Comparison of ENCODE assay signal across 10 mouse cellular contexts in genomic region chr4:32509832-32510612, GRCm38 (mm10).
DNase-seq lines count a peak whose midpoint lies in the region; ATAC-seq and TF ChIP-seq lines count a peak whose summit lies in the region.
"Had no signal": no experiment of that assay in that cellular context is flagged by ENCODE, and none has a peak within 500 bp of the region (broad histone marks: within the 10 kb centered on the region; RNA-seq: fewer than 3 reads in every experiment).

No protein-coding gene starts in this region.

- H3K9ac ChIP-seq in heart, embryonic 13.5 days: peak overlapping the region; percentile 42; the same call in 1 of the 2 replicates

- H3K9me3 ChIP-seq in heart, embryonic 13.5 days: no peaks in the 10 kb centered on the region

- DNase-seq in gastrocnemius, adult 2 months: no peak
- no peak for DNase-seq in gastrocnemius, postnatal 36 days
- peak; percentile 18 for DNase-seq in 3134 (ENCODE audit: extremely low read depth, insufficient read length, low spot score)
- peak; percentile 76 for DNase-seq in cerebellum, adult 9-10 months
- DNase-seq in urinary bladder, adult 18-20 months (ENCODE audit: low spot score in 2 of 2): no peak
- no peak for DNase-seq in spleen, postnatal 10 days (ENCODE audit: low spot score in 2 of 2)
- no peak for DNase-seq in left cerebral cortex, adult 2 months (ENCODE audit: extremely low spot score in 1 of 2, low spot score in 2 of 2)
- DNase-seq: gastrocnemius, postnatal 14 days had no signal

- peak overlapping the region; percentile 33 for H3K4me2 ChIP-seq in heart, embryonic 13.5 days

- no peak overlapping the region for H3K4me3 ChIP-seq in gastrocnemius, adult 2 months
- H3K4me3 ChIP-seq in heart, embryonic 13.5 days: no peak overlapping the region
- no peak overlapping the region for H3K4me3 ChIP-seq in left cerebral cortex, adult 2 months

- ATAC-seq in heart, embryonic 13.5 days (ENCODE audit: extremely low read depth, insufficient number of reproducible peaks, low FRiP score, low TSS enrichment): no peak; the same call in 1 of the 2 replicates

- WGBS in heart, embryonic 13.5 days: 32% methylated on average over 9 of the region's 9 CpGs

- intact Hi-C loops in gastrocnemius, adult 2 months (cut with DNase I): no loop called here
- intact Hi-C loops in gastrocnemius, postnatal 36 days (cut with DNase I): no loop called here
- intact Hi-C loops in left cerebral cortex, adult 2 months (cut with DNase I): loop anchor here (2.0 kb wide), 1 partner anchor 15 kb away; no protein-coding TSS in a partner anchor

- no peaks in the 10 kb centered on the region for H3K27me3 ChIP-seq in heart, embryonic 13.5 days (replicated peaks)

- peaks cover 54% of the 10 kb centered on the region for H3K4me1 ChIP-seq in heart, embryonic 13.5 days

- H3K27ac ChIP-seq in gastrocnemius, adult 2 months: peak overlapping the region; percentile 70; the same call in 1 of the 2 replicates
- H3K27ac ChIP-seq in heart, embryonic 13.5 days (replicated peaks): peak overlapping the region; percentile 81
- H3K27ac ChIP-seq in left cerebral cortex, adult 2 months: no peak overlapping the region
- H3K27ac ChIP-seq: kidney, postnatal 0 days had no signal

- no peak for TF ChIP-seq CTCF in gastrocnemius, adult 2 months (IDR thresholded peaks at IDR 0.05)
- TF ChIP-seq CTCF in left cerebral cortex, adult 2 months (IDR thresholded peaks at IDR 0.05): no peak

- no peaks in the 10 kb centered on the region for H3K36me3 ChIP-seq in heart, embryonic 13.5 days

Comparison
In these comparisons a context has a peak if more than half of its experiments do, and no peak if none do; other contexts are left out.
1. DNase-seq: peak in 3134 (single experiment) and cerebellum, adult 9-10 months (single experiment); none in gastrocnemius, adult 2 months (single experiment), gastrocnemius, postnatal 36 days (0 of 2), urinary bladder, adult 18-20 months (0 of 2), spleen, postnatal 10 days (0 of 2) and left cerebral cortex, adult 2 months (0 of 2).